Mouse (Mus musculus): ENCODE results near the gene A2ml1. TPM values are rescaled to one million over a fixed set of nuclear protein-coding genes. Genes with fewer than 3 reads are reported as not detected.

Gene A2ml1
- polyA plus RNA-seq, 2 experiments: 7.9 to 12.7 TPM

DNA sequence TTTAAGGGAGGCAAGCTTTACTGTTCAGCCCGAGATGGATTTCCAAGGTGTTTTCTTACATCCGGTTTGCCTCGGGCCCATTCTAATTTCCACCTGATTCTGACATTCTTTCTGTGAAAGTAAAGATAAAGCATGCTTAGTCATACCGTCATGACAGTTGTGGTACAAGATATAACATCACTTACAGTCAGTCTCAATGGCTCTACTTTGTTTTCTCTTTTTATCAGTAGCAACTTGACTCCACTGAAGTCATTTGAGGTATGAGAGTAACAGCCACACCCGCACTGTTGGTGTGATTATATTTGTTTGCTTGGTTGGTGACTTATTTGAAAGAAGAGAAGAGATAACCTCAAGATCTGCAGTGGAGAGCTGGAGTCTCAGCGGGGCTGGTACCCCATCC, 6.2 kb upstream of the A2ml1 start:
- 26% methylated on average over 6 of the region's 6 CpGs for WGBS (ENCODE audit: insufficient replicate concordance)
- H3K4me1 ChIP-seq (replicated peaks; ENCODE audit: control insufficient read depth in 2 of 2, insufficient read depth in 2 of 2, low read length in 1 of 2): peaks cover 0 to 6% of the 10 kb centered on the region in 2 experiments; a peak in 2 of 4 replicates
- DNase-seq (ENCODE audit: low read depth in 3 of 3, low spot score in 3 of 3) (peak in 1 of 3 experiments; percentile 24), ATAC-seq (ENCODE audit: insufficient read depth) (peak; percentile 73)
- no peak overlapping the region for H3K4me3 ChIP-seq (ENCODE audit: insufficient read depth in 1 of 2, low read depth in 2 of 2, low read length in 2 of 2)
- no peak overlapping the region for H3K9ac ChIP-seq (replicated peaks)
- no peaks in the 10 kb centered on the region for H3K9me3 ChIP-seq (ENCODE audit: control insufficient read depth, low read length)
- no peak overlapping the region for H3K27ac ChIP-seq
- no peak overlapping the region for H3K4me2 ChIP-seq (ENCODE audit: low read depth)
- no peaks in the 10 kb centered on the region for H3K27me3 ChIP-seq (ENCODE audit: control insufficient read depth, insufficient read depth, low read length)
- no peaks in the 10 kb centered on the region for H3K36me3 ChIP-seq (replicated peaks; ENCODE audit: control insufficient read depth, insufficient read depth, low read depth)
- TF ChIP-seq EP300 (IDR thresholded peaks at IDR 0.05; ENCODE audit: low read depth) (peak; percentile 46; the same call in 1 of the 2 replicates), CTCF (IDR thresholded peaks at IDR 0.05; ENCODE audit: low read depth) (no peak)

DNA sequence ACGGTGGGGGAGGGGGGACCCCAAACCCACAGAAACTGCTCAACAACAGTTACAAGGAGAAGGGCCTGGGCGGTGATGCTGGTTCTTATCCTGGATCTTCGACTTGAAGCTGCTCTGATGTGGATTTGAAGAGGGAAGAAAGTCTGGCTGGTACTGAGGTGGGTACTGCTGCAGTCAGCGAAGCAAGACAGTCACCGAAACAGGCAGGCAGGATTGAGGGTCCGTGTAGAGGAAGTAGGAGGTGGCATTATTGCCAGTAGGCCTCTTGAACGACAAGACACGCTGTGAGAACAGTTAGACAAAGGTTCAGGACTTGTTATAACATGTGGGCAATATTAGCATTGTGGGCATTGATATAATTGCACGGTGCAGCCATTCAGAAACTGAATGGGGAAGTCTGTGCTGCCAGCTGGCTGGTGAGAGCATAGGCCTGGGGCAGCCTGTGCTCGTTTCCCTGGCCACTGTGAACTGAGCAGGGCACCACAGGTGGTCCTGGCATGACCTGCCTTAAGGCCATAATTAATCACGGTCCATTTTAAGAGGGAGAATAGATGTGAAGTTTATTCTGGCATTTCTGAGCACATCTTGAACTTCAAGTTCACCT, 4.3 kb upstream of the A2ml1 start:
- H3K9ac ChIP-seq (replicated peaks): no peak overlapping the region
- DNase-seq (ENCODE audit: low read depth in 3 of 3, low spot score in 3 of 3) (no peak), ATAC-seq (ENCODE audit: insufficient read depth) (no peak)
- peaks cover 0 to 6% of the 10 kb centered on the region in 2 experiments; a peak in 2 of 4 replicates for H3K4me1 ChIP-seq (replicated peaks; ENCODE audit: control insufficient read depth in 2 of 2, insufficient read depth in 2 of 2, low read length in 1 of 2)
- no peaks in the 10 kb centered on the region for H3K36me3 ChIP-seq (replicated peaks; ENCODE audit: control insufficient read depth, insufficient read depth, low read depth)
- 60% methylated on average over 11 of the region's 11 CpGs for WGBS (ENCODE audit: insufficient replicate concordance)
- H3K9me3 ChIP-seq (ENCODE audit: control insufficient read depth, low read length): no peaks in the 10 kb centered on the region
- H3K4me3 ChIP-seq (ENCODE audit: insufficient read depth in 1 of 2, low read depth in 2 of 2, low read length in 2 of 2): no peak overlapping the region
- H3K27me3 ChIP-seq (ENCODE audit: control insufficient read depth, insufficient read depth, low read length): no peaks in the 10 kb centered on the region
- TF ChIP-seq CTCF (IDR thresholded peaks at IDR 0.05; ENCODE audit: low read depth) (no peak), EP300 (IDR thresholded peaks at IDR 0.05; ENCODE audit: low read depth) (no peak)
- H3K4me2 ChIP-seq (ENCODE audit: low read depth): no peak overlapping the region
- H3K27ac ChIP-seq: no peak overlapping the region

GRCm38 (mm10) chr6:128584070-128584660, 2.8 kb upstream of the A2ml1 start:
- ATAC-seq (ENCODE audit: insufficient read depth) (no peak), DNase-seq (ENCODE audit: low read depth in 3 of 3, low spot score in 3 of 3) (no peak)
- no peaks in the 10 kb centered on the region for H3K9me3 ChIP-seq (ENCODE audit: control insufficient read depth, low read length)
- TF ChIP-seq EP300 (IDR thresholded peaks at IDR 0.05; ENCODE audit: low read depth) (no peak), CTCF (IDR thresholded peaks at IDR 0.05; ENCODE audit: low read depth) (peak; percentile 49)
- H3K4me1 ChIP-seq (replicated peaks; ENCODE audit: control insufficient read depth in 2 of 2, insufficient read depth in 2 of 2, low read length in 1 of 2): peaks cover 0 to 6% of the 10 kb centered on the region in 2 experiments; a peak in 2 of 4 replicates
- no peaks in the 10 kb centered on the region for H3K27me3 ChIP-seq (ENCODE audit: control insufficient read depth, insufficient read depth, low read length)
- WGBS (ENCODE audit: insufficient replicate concordance): 19% methylated on average over 10 of the region's 10 CpGs
- 0 out of 2 replicates have a peak overlapping the region, but pooled peaks have one; percentile 6 for H3K4me2 ChIP-seq (ENCODE audit: low read depth)
- H3K9ac ChIP-seq (replicated peaks): no peak overlapping the region
- H3K27ac ChIP-seq: no peak overlapping the region
- H3K4me3 ChIP-seq (ENCODE audit: insufficient read depth in 1 of 2, low read depth in 2 of 2, low read length in 2 of 2): no peak overlapping the region
- H3K36me3 ChIP-seq (replicated peaks; ENCODE audit: control insufficient read depth, insufficient read depth, low read depth): no peaks in the 10 kb centered on the region

DNA sequence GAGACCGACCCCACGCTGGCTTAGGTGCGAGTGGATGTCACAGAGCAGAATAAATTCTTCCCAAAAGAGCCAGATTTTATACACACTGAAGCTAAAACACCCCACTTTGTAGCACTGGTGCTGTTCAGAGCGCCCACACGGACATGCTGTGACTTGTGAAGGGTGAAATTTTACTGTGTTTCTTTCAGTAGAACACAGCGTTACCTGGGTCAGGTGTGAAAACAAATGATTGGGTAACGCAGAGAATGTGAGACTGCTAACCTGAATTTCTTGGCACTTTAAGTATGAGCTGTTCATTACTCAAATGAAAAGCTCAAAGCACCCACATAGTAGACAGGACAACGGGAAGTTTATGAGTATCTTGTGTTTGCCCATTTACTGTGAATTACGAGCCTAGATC, 4.1 kb downstream of the A2ml1 start:
- no peak for DNase-seq (ENCODE audit: low read depth in 3 of 3, low spot score in 3 of 3)
- 63% methylated on average over 9 of the region's 9 CpGs for WGBS (ENCODE audit: insufficient replicate concordance)

DNA sequence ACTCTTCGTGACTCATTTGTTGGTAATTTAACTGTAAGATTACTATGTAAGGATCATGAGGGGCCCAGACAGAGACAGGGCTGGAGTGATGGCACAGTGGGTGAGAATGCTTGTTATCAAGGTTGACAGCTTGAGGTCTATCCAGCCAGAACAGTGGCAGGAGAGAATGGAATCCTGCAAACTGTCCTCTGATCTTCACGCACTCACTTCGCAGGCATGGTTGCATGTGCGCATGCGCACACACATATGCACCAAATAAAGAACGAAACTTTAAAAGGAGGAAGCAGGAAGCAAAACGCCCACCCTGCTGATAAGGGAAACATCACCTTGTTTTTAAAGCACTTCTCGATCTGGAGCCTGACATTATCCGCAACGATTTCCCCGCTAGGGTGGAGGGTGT, 14.8 kb downstream of the A2ml1 start:
- ATAC-seq (ENCODE audit: insufficient read depth) (no peak), DNase-seq (ENCODE audit: low read depth in 3 of 3, low spot score in 3 of 3) (no peak)
- no peak for TF ChIP-seq EP300 (IDR thresholded peaks at IDR 0.05; ENCODE audit: low read depth)
- TF ChIP-seq CTCF (IDR thresholded peaks at IDR 0.05; ENCODE audit: low read depth): no peak
- H3K27ac ChIP-seq: no peak overlapping the region
- H3K9ac ChIP-seq (replicated peaks): no peak overlapping the region
- no peak overlapping the region for H3K4me3 ChIP-seq (ENCODE audit: insufficient read depth in 1 of 2, low read depth in 2 of 2, low read length in 2 of 2)
- no peaks in the 10 kb centered on the region for H3K4me1 ChIP-seq (replicated peaks; ENCODE audit: control insufficient read depth in 2 of 2, insufficient read depth in 2 of 2, low read length in 1 of 2)
- no peaks in the 10 kb centered on the region for H3K9me3 ChIP-seq (ENCODE audit: control insufficient read depth, low read length)
- 74% methylated on average over 11 of the region's 11 CpGs for WGBS (ENCODE audit: insufficient replicate concordance)
- H3K36me3 ChIP-seq (replicated peaks; ENCODE audit: control insufficient read depth, insufficient read depth, low read depth): no peaks in the 10 kb centered on the region
- no peak overlapping the region for H3K4me2 ChIP-seq (ENCODE audit: low read depth)
- H3K27me3 ChIP-seq (ENCODE audit: control insufficient read depth, insufficient read depth, low read length): no peaks in the 10 kb centered on the region

More for the DNA sequence above, 4.1 kb downstream of the A2ml1 start:
- no peak for ATAC-seq (ENCODE audit: insufficient read depth)
- Histone ChIP-seq H3K4me3 (ENCODE audit: insufficient read depth in 1 of 2, low read depth in 2 of 2, low read length in 2 of 2) (no peak overlapping the region), H3K9ac (replicated peaks) (no peak overlapping the region), H3K27me3 (ENCODE audit: control insufficient read depth, insufficient read depth, low read length) (no peaks in the 10 kb centered on the region), H3K27ac (no peak overlapping the region), H3K4me2 (ENCODE audit: low read depth) (no peak overlapping the region), H3K4me1 (replicated peaks; ENCODE audit: control insufficient read depth in 2 of 2, insufficient read depth in 2 of 2, low read length in 1 of 2) (no peaks in the 10 kb centered on the region), H3K9me3 (ENCODE audit: control insufficient read depth, low read length) (no peaks in the 10 kb centered on the region), H3K36me3 (replicated peaks; ENCODE audit: control insufficient read depth, insufficient read depth, low read depth) (no peaks in the 10 kb centered on the region)
- no peak for TF ChIP-seq EP300 (IDR thresholded peaks at IDR 0.05; ENCODE audit: low read depth)
- no peak for TF ChIP-seq CTCF (IDR thresholded peaks at IDR 0.05; ENCODE audit: low read depth)

Measured in liver, embryonic 14.5 days (tissue).